Mouse (Mus musculus): ENCODE measurements around the gene Cyp3a11.

DNA sequence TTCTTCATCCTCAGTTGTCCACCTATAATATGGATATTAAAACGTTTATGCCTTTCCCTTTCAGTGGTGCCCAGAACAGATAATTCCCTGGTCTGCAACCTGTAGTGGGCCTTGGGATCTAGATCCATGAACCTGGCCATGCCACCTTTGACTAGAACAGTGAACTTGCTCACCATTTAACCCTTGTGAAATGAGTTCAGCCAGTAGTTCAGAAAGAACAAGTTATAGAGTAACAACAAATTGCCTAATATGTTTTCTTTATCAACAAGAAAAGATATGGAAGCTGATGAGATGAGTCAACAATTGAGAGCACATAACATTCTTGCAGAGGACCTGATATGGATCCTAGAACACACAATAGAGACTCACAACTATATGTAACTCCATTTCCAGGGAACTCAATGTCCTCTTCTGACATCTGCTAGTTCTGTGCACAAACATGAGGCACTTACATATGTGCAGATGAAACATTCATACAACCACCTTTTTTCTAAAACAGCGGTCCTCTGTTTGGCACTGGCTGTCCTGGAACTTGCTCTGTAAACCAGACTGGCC, 20.7 kb upstream of the Cyp3a11 start:
- no peak for TF ChIP-seq CTCF (IDR thresholded peaks at IDR 0.05; ENCODE audit: low read depth)
- TF ChIP-seq EP300 (IDR thresholded peaks at IDR 0.05; ENCODE audit: low read depth) = peak; percentile 61; the same call in 1 of the 2 replicates
